Mouse (Mus musculus): Measurements from ENCODE around the gene Rtn4r. TPM values are rescaled to one million over a fixed set of nuclear protein-coding genes. Genes with fewer than 3 reads are reported as not detected.

Gene Rtn4r
- total RNA-seq, 1 experiment, result 0.22 TPM

DNA sequence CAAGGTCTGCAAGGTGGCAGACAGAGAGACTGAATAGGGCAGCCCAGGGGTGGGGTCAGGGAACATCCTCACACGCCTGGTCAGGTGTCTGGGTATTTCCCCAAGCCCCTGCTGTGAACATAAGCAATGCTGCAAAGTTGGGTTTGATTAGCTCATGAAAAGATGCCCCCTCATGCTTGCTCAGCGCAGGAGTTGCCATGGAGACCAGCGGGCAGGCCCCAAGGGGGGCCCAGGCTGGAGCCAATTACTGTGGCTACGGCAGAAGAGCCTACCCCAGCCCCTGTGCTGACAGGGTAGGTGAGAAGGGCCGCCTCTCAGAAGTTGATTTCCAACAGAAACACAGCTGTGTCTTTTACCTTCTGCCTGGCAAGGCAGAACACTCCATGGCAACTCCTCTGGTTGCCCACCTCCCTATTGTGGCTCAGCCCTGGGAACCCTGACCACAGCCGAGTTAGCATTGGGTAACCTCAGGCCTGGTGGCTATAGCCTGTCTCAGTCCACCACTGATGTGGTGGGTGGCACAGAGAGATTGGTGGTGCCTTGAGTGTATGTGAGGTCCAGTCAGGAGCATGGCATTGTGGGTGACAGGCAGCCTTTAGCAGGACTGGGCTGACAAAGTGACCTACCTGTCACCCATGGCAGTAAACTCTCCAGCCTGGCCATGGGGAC, 20.9 kb downstream of the Rtn4r start:
- no peaks in the 10 kb centered on the region for H3K36me3 ChIP-seq (ENCODE audit: control insufficient read depth, insufficient read depth, low read length, poor library complexity, severe bottlenecking)
- H3K9me3 ChIP-seq (ENCODE audit: control insufficient read depth, insufficient read depth, low read depth, low read length), result no peaks in the 10 kb centered on the region
- in situ Hi-C loops (cut with MboI; ENCODE audit: low sequenced_read_pairs in 2 of 2, unreplicated experiment in 2 of 2), result no loop called here
- H3K27ac ChIP-seq (ENCODE audit: insufficient read depth, low read depth, low read length, poor library complexity, severe bottlenecking), result no peak overlapping the region
- H3K4me1 ChIP-seq (ENCODE audit: control insufficient read depth in 2 of 2, insufficient read depth in 2 of 2, low read length in 2 of 2, poor library complexity in 1 of 2), result peaks cover 0 to 2% of the 10 kb centered on the region in 2 experiments; a peak in 1 of 4 replicates
- no peak overlapping the region for H3K4me3 ChIP-seq (ENCODE audit: insufficient read depth in 1 of 2, low read depth in 1 of 2, low read length in 2 of 2, poor library complexity in 1 of 2, severe bottlenecking in 1 of 2)
- no peak for DNase-seq (ENCODE audit: low read depth, low spot score)
- TF ChIP-seq MAFK (IDR thresholded peaks at IDR 0.05; ENCODE audit: insufficient read depth, low read depth, low read length) (no peak), CHD2 (IDR thresholded peaks at IDR 0.05; ENCODE audit: low read depth, low read length) (no peak), HCFC1 (IDR thresholded peaks at IDR 0.05; ENCODE audit: borderline replicate concordance, insufficient read depth, low read length) (no peak), ZNF384 (IDR thresholded peaks at IDR 0.05; ENCODE audit: low read depth, low read length) (no peak), ZC3H11A (IDR thresholded peaks at IDR 0.05; ENCODE audit: borderline replicate concordance, low read depth, low read length) (no peak)
- no peak overlapping the region for H3K9ac ChIP-seq (ENCODE audit: insufficient read depth, low read depth, low read length, poor library complexity, severe bottlenecking)

- Histone ChIP-seq H3K9ac (ENCODE audit: insufficient read depth, low read depth, low read length, poor library complexity, severe bottlenecking) (no peak overlapping the region), H3K4me1 (ENCODE audit: control insufficient read depth in 2 of 2, insufficient read depth in 2 of 2, low read length in 2 of 2, poor library complexity in 1 of 2) (peaks cover 0 to 2% of the 10 kb centered on the region in 2 experiments; a peak in 1 of 4 replicates), H3K9me3 (ENCODE audit: control insufficient read depth, insufficient read depth, low read depth, low read length) (no peaks in the 10 kb centered on the region), H3K27ac (ENCODE audit: insufficient read depth, low read depth, low read length, poor library complexity, severe bottlenecking) (no peak overlapping the region), H3K4me3 (ENCODE audit: insufficient read depth in 1 of 2, low read depth in 1 of 2, low read length in 2 of 2, poor library complexity in 1 of 2, severe bottlenecking in 1 of 2) (no peak overlapping the region), H3K36me3 (ENCODE audit: control insufficient read depth, insufficient read depth, low read length, poor library complexity, severe bottlenecking) (no peaks in the 10 kb centered on the region)
- in situ Hi-C loops (cut with MboI; ENCODE audit: low sequenced_read_pairs in 2 of 2, unreplicated experiment in 2 of 2), result no loop called here
- DNase-seq (ENCODE audit: low read depth, low spot score), result no peak
- TF ChIP-seq ZNF384 (IDR thresholded peaks at IDR 0.05; ENCODE audit: low read depth, low read length), result no peak
- no peak for TF ChIP-seq HCFC1 (IDR thresholded peaks at IDR 0.05; ENCODE audit: borderline replicate concordance, insufficient read depth, low read length)
- no peak for TF ChIP-seq ZC3H11A (IDR thresholded peaks at IDR 0.05; ENCODE audit: borderline replicate concordance, low read depth, low read length)
- no peak for TF ChIP-seq CHD2 (IDR thresholded peaks at IDR 0.05; ENCODE audit: low read depth, low read length)
- TF ChIP-seq MAFK (IDR thresholded peaks at IDR 0.05; ENCODE audit: insufficient read depth, low read depth, low read length), result no peak
Measured at GRCm38 (mm10) chr16:18149205-18149604, 21.8 kb downstream of the Rtn4r start.

DNA sequence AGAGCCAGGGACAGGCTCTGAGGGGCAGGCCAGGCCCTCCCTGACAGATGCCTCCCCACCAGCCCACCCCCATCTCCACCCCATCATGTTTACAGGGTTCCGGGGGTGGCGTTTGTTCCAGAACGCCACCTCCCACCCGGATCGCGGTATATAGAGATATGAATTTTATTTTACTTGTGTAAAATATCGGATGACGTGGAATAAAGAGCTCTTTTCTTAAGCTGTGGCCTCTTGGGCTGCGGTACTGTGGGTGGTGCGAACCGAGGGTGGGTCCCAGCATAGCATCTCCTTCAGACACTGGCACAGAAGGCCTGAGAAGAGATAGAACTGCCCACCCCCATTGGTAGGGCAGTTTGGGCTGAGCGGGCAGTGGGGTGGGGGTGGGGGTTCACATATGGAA, 24.7 kb downstream of the Rtn4r start:
- Histone ChIP-seq H3K36me3 (ENCODE audit: control insufficient read depth, insufficient read depth, low read length, poor library complexity, severe bottlenecking) (no peaks in the 10 kb centered on the region), H3K27ac (ENCODE audit: insufficient read depth, low read depth, low read length, poor library complexity, severe bottlenecking) (no peak overlapping the region), H3K4me1 (ENCODE audit: control insufficient read depth in 2 of 2, insufficient read depth in 2 of 2, low read length in 2 of 2, poor library complexity in 1 of 2) (peaks cover 0 to 2% of the 10 kb centered on the region in 2 experiments; a peak in 1 of 4 replicates), H3K9ac (ENCODE audit: insufficient read depth, low read depth, low read length, poor library complexity, severe bottlenecking) (no peak overlapping the region), H3K9me3 (ENCODE audit: control insufficient read depth, insufficient read depth, low read depth, low read length) (no peaks in the 10 kb centered on the region), H3K4me3 (ENCODE audit: insufficient read depth in 1 of 2, low read depth in 1 of 2, low read length in 2 of 2, poor library complexity in 1 of 2, severe bottlenecking in 1 of 2) (no peak overlapping the region; a peak in 1 of 4 replicates)
- in situ Hi-C loops (cut with MboI; ENCODE audit: low sequenced_read_pairs in 2 of 2, unreplicated experiment in 2 of 2), result no loop called here
- DNase-seq (ENCODE audit: low read depth, low spot score), result no peak
- TF ChIP-seq CHD2 (IDR thresholded peaks at IDR 0.05; ENCODE audit: low read depth, low read length) (no peak), HCFC1 (IDR thresholded peaks at IDR 0.05; ENCODE audit: borderline replicate concordance, insufficient read depth, low read length) (no peak), ZNF384 (IDR thresholded peaks at IDR 0.05; ENCODE audit: low read depth, low read length) (no peak), MAFK (IDR thresholded peaks at IDR 0.05; ENCODE audit: insufficient read depth, low read depth, low read length) (no peak), ZC3H11A (IDR thresholded peaks at IDR 0.05; ENCODE audit: borderline replicate concordance, low read depth, low read length) (no peak)

GRCm38 (mm10) chr16:18152769-18153445, 25.5 kb downstream of the Rtn4r start:
- Histone ChIP-seq H3K4me3 (ENCODE audit: insufficient read depth in 1 of 2, low read depth in 1 of 2, low read length in 2 of 2, poor library complexity in 1 of 2, severe bottlenecking in 1 of 2) (no peak overlapping the region), H3K27ac (ENCODE audit: insufficient read depth, low read depth, low read length, poor library complexity, severe bottlenecking) (no peak overlapping the region), H3K36me3 (ENCODE audit: control insufficient read depth, insufficient read depth, low read length, poor library complexity, severe bottlenecking) (no peaks in the 10 kb centered on the region), H3K9ac (ENCODE audit: insufficient read depth, low read depth, low read length, poor library complexity, severe bottlenecking) (no peak overlapping the region), H3K9me3 (ENCODE audit: control insufficient read depth, insufficient read depth, low read depth, low read length) (no peaks in the 10 kb centered on the region), H3K4me1 (ENCODE audit: control insufficient read depth in 2 of 2, insufficient read depth in 2 of 2, low read length in 2 of 2, poor library complexity in 1 of 2) (peaks cover 0 to 2% of the 10 kb centered on the region in 2 experiments; a peak in 1 of 4 replicates)
- in situ Hi-C loops (cut with MboI; ENCODE audit: low sequenced_read_pairs in 2 of 2, unreplicated experiment in 2 of 2), result no loop called here
- TF ChIP-seq ZC3H11A (IDR thresholded peaks at IDR 0.05; ENCODE audit: borderline replicate concordance, low read depth, low read length) (no peak), HCFC1 (IDR thresholded peaks at IDR 0.05; ENCODE audit: borderline replicate concordance, insufficient read depth, low read length) (no peak)
- no peak for DNase-seq (ENCODE audit: low read depth, low spot score)
